Mouse (Mus musculus): ENCODE measurements at regions not wholly inside any gene's neighbourhood (a gene's known extent, or its start where the extent isn't known, plus 50 kb on each side); places are given as distances from the start of the nearest gene placed in this dataset. TPM values are rescaled to one million over a fixed set of nuclear protein-coding genes. Genes with fewer than 3 reads are reported as not detected.
A peak's percentile ranks its signal among the peaks of the same experiment; 100 is the strongest.

DNA sequence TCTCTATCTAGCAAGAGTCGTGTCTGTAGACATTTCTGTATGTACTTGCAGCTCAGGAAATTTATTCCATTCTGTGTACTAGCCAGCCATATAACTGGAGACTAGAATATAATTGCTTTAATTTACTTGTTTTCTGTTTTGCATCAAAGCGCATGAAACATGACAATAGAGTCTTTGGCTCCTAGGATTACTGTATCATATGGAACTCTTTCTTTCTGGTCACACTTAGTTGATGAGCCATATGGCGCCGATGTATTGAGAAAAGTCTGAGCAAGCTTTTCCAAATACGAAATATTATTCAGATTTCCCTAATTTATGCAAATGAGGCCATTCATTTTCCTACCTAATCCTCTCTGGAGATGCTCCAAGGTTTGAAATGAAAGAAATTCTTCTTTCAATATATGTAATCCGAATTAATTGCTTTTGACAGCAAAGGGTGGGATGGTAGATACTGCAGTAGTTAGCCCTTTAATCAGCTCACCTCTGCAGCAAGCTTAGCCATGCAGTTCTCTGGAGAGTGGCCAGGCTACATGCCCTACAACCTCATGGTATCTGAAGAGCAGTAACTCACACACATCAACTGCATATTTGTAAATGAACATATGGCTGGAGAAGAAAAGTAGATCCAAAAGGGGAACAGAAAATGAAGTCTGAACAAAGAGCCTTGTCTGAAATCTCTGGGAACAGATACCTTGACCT, 913.4 kb downstream of the Ntrk3 start:
- H3K27me3 ChIP-seq (replicated peaks; ENCODE audit: control insufficient read depth, insufficient read depth, low read length) = no peaks in the 10 kb centered on the region
- peaks cover 3% of the 10 kb centered on the region; the same call in 1 of the 2 replicates for H3K4me1 ChIP-seq (ENCODE audit: control insufficient read depth, insufficient read depth, low read length)
- 0 out of 2 replicates have a peak overlapping the region, but pooled peaks have one; percentile 39 for H3K27ac ChIP-seq (ENCODE audit: low read depth, low read length)
- no peak overlapping the region for H3K9ac ChIP-seq (ENCODE audit: low read length)
- WGBS = 39% methylated on average over 6 of the region's 6 CpGs
- H3K36me3 ChIP-seq (ENCODE audit: control insufficient read depth, insufficient read depth, low read length) = no peaks in the 10 kb centered on the region
- H3K4me3 ChIP-seq (ENCODE audit: low read depth, low read length) = no peak overlapping the region
- DNase-seq (ENCODE audit: low spot score) = peak; percentile 88
- H3K9me3 ChIP-seq (replicated peaks; ENCODE audit: control insufficient read depth, low read length) = no peaks in the 10 kb centered on the region
- H3K4me2 ChIP-seq (ENCODE audit: low read length) = no peak overlapping the region
- peak; percentile 94 for ATAC-seq

DNA sequence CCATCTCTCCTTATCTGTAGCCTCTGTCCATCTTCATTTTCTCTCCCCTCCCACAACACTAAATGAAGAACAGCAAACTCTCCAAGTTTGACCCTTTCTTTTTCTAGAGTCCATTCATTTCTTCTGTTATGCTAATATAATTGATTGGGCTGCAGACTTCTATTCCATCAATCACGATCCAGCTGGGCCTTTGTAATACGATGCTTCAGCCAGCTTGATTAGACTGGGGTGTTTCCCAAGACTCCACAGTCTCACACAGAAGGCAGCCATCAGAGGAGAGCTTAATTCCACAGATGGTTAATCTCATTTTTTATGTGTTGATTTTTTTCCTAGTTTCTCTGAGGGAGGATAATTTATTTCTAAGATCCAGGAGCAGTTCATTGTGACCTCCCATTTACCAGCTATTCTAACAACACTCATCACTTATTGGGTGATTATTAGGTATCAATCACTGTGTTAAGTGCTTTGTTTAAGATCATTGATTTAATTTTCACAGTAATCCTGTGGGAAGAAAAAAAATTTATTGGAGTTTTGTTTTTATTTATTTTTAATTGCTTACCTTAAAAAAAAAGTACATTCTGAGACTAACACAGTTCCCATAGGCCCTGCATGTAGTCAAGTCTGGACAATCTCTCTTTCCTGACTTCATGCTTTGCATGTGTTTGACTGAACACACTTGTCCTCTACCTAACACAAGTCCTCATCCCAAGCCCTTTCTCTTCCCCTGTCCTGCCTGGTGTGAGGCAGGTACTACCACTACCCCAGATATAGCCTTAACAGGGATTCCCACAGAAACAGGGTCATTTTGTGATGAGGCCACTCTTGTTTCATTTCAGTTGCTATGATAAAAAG, 925.5 kb downstream of the Ntrk3 start:
- H3K9me3 ChIP-seq (replicated peaks; ENCODE audit: control insufficient read depth, low read length) = no peaks in the 10 kb centered on the region
- no peak overlapping the region for H3K4me2 ChIP-seq (ENCODE audit: low read length)
- H3K36me3 ChIP-seq (ENCODE audit: control insufficient read depth, insufficient read depth, low read length) = no peaks in the 10 kb centered on the region
- 1% methylated on average over 2 of the region's 2 CpGs for WGBS
- peaks cover 3% of the 10 kb centered on the region for H3K4me1 ChIP-seq (ENCODE audit: control insufficient read depth, insufficient read depth, low read length)
- no peak overlapping the region for H3K27ac ChIP-seq (ENCODE audit: low read depth, low read length)
- no peak overlapping the region for H3K9ac ChIP-seq (ENCODE audit: low read length)
- H3K27me3 ChIP-seq (replicated peaks; ENCODE audit: control insufficient read depth, insufficient read depth, low read length) = no peaks in the 10 kb centered on the region
- ATAC-seq = peak; percentile 97
- DNase-seq (ENCODE audit: low spot score) = peak; percentile 89
- H3K4me3 ChIP-seq (ENCODE audit: low read depth, low read length) = no peak overlapping the region

DNA sequence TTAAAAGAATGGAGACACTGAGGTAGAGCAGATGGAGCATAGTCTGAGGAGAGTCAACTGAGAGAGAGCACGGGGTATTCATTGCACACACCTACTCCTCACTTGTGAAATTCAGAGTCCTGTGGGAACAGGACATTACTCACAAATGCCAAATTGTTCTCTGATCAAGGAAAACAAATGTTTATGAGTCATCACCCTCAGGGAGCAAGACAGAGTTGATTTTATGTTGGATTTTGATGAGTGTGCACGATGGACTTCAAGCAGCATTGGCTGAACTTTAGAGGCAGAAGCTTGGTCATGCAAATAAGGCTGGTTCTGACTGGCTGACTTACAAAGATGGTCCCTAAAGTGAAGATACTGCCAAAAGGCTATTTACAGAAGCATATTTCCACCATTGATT, 951.0 kb downstream of the Ntrk3 start:
- Histone ChIP-seq H3K4me3 (ENCODE audit: low read depth, low read length) (no peak overlapping the region), H3K9ac (ENCODE audit: low read length) (no peak overlapping the region), H3K4me1 (ENCODE audit: control insufficient read depth, insufficient read depth, low read length) (no peaks in the 10 kb centered on the region), H3K36me3 (ENCODE audit: control insufficient read depth, insufficient read depth, low read length) (no peaks in the 10 kb centered on the region), H3K27me3 (replicated peaks; ENCODE audit: control insufficient read depth, insufficient read depth, low read length) (no peaks in the 10 kb centered on the region), H3K4me2 (ENCODE audit: low read length) (no peak overlapping the region), H3K9me3 (replicated peaks; ENCODE audit: control insufficient read depth, low read length) (no peaks in the 10 kb centered on the region), H3K27ac (ENCODE audit: low read depth, low read length) (no peak overlapping the region)
- ATAC-seq (no peak), DNase-seq (ENCODE audit: low spot score) (no peak)
- WGBS = 68% methylated on average over 2 of the region's 2 CpGs

DNA sequence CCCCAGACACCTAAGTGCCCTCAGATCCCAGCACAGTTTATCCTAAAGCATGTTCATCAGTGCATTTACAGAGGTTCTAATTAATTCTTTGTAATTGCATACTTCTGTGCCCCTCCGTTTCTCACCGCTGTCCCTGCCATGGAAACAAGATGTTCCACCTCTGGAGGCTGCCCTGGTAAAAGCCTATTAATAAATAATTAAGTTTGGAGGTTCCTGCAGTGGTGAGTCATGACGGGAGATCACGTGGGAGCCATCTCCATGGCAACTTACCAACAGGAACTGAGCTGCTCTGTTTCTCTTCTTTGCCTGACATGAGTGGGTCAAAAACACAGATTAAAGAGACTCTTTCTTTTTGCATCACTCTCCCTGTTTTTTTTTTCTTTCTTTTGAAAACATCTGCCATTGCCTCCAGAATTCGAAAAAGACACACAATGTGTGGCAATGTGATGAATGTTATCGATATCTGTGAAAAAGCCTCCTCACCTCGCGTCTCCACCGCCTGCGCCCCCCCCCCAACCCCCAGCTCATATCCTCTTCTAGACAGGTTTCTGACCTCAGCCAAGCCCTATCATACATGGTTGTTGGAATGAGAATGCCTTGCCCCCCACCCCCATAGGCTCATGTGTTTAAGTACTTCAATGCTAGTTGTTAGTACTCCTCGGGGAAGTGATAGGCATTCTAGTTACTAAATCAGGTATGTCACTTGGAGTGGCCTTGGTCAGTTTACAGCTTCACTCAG, 965.9 kb downstream of the Ntrk3 start:
- WGBS = 47% methylated on average over 11 of the region's 11 CpGs
- peak overlapping the region; percentile 27 for H3K4me2 ChIP-seq (ENCODE audit: low read length)
- H3K36me3 ChIP-seq (ENCODE audit: control insufficient read depth, insufficient read depth, low read length) = no peaks in the 10 kb centered on the region
- H3K9ac ChIP-seq (ENCODE audit: low read length) = 0 out of 2 replicates have a peak overlapping the region, but pooled peaks have one; percentile 9
- H3K9me3 ChIP-seq (replicated peaks; ENCODE audit: control insufficient read depth, low read length) = no peaks in the 10 kb centered on the region
- H3K27ac ChIP-seq (ENCODE audit: low read depth, low read length) = no peak overlapping the region; the same call in 1 of the 2 replicates
- H3K4me3 ChIP-seq (ENCODE audit: low read depth, low read length) = no peak overlapping the region
- ATAC-seq (peak; percentile 85), DNase-seq (ENCODE audit: low spot score) (peak; percentile 77)
- no peaks in the 10 kb centered on the region for H3K27me3 ChIP-seq (replicated peaks; ENCODE audit: control insufficient read depth, insufficient read depth, low read length)
- H3K4me1 ChIP-seq (ENCODE audit: control insufficient read depth, insufficient read depth, low read length) = 0 out of 2 replicates have a peak, but pooled peaks cover 8% of the 10 kb centered on the region

- H3K4me1 ChIP-seq (ENCODE audit: control insufficient read depth, insufficient read depth, low read length) = no peaks in the 10 kb centered on the region
- no peak for DNase-seq (ENCODE audit: low spot score)
- H3K27me3 ChIP-seq (replicated peaks; ENCODE audit: control insufficient read depth, insufficient read depth, low read length) = no peaks in the 10 kb centered on the region
- no peak for ATAC-seq
- H3K4me2 ChIP-seq (ENCODE audit: low read length) = no peak overlapping the region
- 76% methylated on average over 4 of the region's 4 CpGs for WGBS
- H3K9ac ChIP-seq (ENCODE audit: low read length) = no peak overlapping the region
- no peaks in the 10 kb centered on the region for H3K9me3 ChIP-seq (replicated peaks; ENCODE audit: control insufficient read depth, low read length)
- no peak overlapping the region for H3K4me3 ChIP-seq (ENCODE audit: low read depth, low read length)
- no peak overlapping the region for H3K27ac ChIP-seq (ENCODE audit: low read depth, low read length)
- H3K36me3 ChIP-seq (ENCODE audit: control insufficient read depth, insufficient read depth, low read length) = no peaks in the 10 kb centered on the region
Observed at GRCm38 (mm10) chr7:77738996-77739765, 998.6 kb downstream of the Ntrk3 start.

Small RNA genes lying in the stretch of these regions (microRNA-seq; reads per million reads assigned to microRNA genes)
- gene Gm44358 = not detected
